ENCODE assay signal across 8 mouse cellular contexts in genomic region chr17:28799291-28800160, GRCm38 (mm10). TPM values are rescaled to one million over a fixed set of nuclear protein-coding genes. Genes with fewer than 3 reads are reported as not detected.
DNase-seq lines count a peak whose midpoint lies in the region; ATAC-seq and TF ChIP-seq lines count a peak whose summit lies in the region.

No protein-coding gene starts in this region.

- no peak for TF ChIP-seq CTCF in kidney, adult 2 months (conservative IDR thresholded peaks at IDR 0.05; ENCODE audit: insufficient read depth, insufficient read length, low read depth, low read length)

- H3K9me3 ChIP-seq in embryonic facial prominence, embryonic 10.5 days: 0 out of 2 replicates have a peak, but pooled peaks cover 6% of the 10 kb centered on the region
- no peaks in the 10 kb centered on the region for H3K9me3 ChIP-seq in hindbrain, embryonic 16.5 days (ENCODE audit: control insufficient read depth, low read length)

- no peak overlapping the region for H3K4me3 ChIP-seq in kidney, adult 2 months (ENCODE audit: insufficient read depth, low read depth, low read length)
- H3K4me3 ChIP-seq in embryonic facial prominence, embryonic 10.5 days: peak overlapping the region; percentile 88
- H3K4me3 ChIP-seq in hindbrain, embryonic 16.5 days (ENCODE audit: low read length): peak overlapping the region; percentile 81

- DNase-seq in kidney, postnatal 10 days: peak; percentile 27
- DNase-seq in kidney, adult 2 months: no peak
- no peak for DNase-seq in embryonic facial prominence, embryonic 10.5 days (ENCODE audit: low spot score)
- DNase-seq in lung, postnatal 36 days: peak; percentile 55
- DNase-seq in frontal cortex, postnatal 36 days (ENCODE audit: low spot score in 2 of 2): no peak
- DNase-seq in layer of hippocampus, postnatal 10 days (ENCODE audit: low spot score in 2 of 2): no peak
- no peak for DNase-seq in ovary, postnatal 36 days (ENCODE audit: low spot score)

- H3K9ac ChIP-seq in hindbrain, embryonic 16.5 days (ENCODE audit: low read depth, low read length): 0 out of 2 replicates have a peak overlapping the region, but pooled peaks have one; percentile 4

- no peaks in the 10 kb centered on the region for H3K36me3 ChIP-seq in kidney, adult 2 months (ENCODE audit: control insufficient read depth, insufficient read depth, low read length)
- H3K36me3 ChIP-seq in embryonic facial prominence, embryonic 10.5 days (replicated peaks): no peaks in the 10 kb centered on the region; the same call in 1 of the 2 replicates
- no peaks in the 10 kb centered on the region for H3K36me3 ChIP-seq in hindbrain, embryonic 16.5 days (ENCODE audit: control insufficient read depth, insufficient read depth, low read length)

- no peak for TF ChIP-seq POLR2A in kidney, adult 2 months (IDR thresholded peaks at IDR 0.05; ENCODE audit: low read depth, low read length)

- H3K27me3 ChIP-seq in kidney, adult 2 months (replicated peaks; ENCODE audit: control insufficient read depth, insufficient read depth, low read length): no peaks in the 10 kb centered on the region
- H3K27me3 ChIP-seq in embryonic facial prominence, embryonic 10.5 days (replicated peaks; ENCODE audit: low read depth, poor library complexity, severe bottlenecking): 0 out of 2 replicates have a peak, but pooled peaks cover 3% of the 10 kb centered on the region
- no peaks in the 10 kb centered on the region for H3K27me3 ChIP-seq in hindbrain, embryonic 16.5 days (replicated peaks; ENCODE audit: control insufficient read depth, insufficient read depth, low read length)

- 0 out of 2 replicates have a peak, but pooled peaks cover 3% of the 10 kb centered on the region for H3K4me1 ChIP-seq in kidney, adult 2 months (ENCODE audit: control insufficient read depth, insufficient read depth, low read length)
- H3K4me1 ChIP-seq in embryonic facial prominence, embryonic 10.5 days: peaks cover 36% of the 10 kb centered on the region
- peaks cover 12% of the 10 kb centered on the region for H3K4me1 ChIP-seq in hindbrain, embryonic 16.5 days (ENCODE audit: control insufficient read depth, insufficient read depth, low read depth, low read length)

- peak overlapping the region; percentile 93 for H3K4me2 ChIP-seq in hindbrain, embryonic 16.5 days (ENCODE audit: low read length)

- no peak for ATAC-seq in hindbrain, embryonic 16.5 days

- no peak overlapping the region for H3K27ac ChIP-seq in kidney, adult 2 months (ENCODE audit: insufficient read depth, low read depth, low read length)
- H3K27ac ChIP-seq in embryonic facial prominence, embryonic 10.5 days (replicated peaks): peak overlapping the region; percentile 100
- 0 out of 2 replicates have a peak overlapping the region, but pooled peaks have one; percentile 26 for H3K27ac ChIP-seq in hindbrain, embryonic 16.5 days (ENCODE audit: low read depth, low read length)

- WGBS in kidney, adult 2 months: 27% methylated on average over 14 of the region's 14 CpGs
- 27% methylated on average over 14 of the region's 14 CpGs for WGBS in embryonic facial prominence, embryonic 10.5 days
- 11% methylated on average over 14 of the region's 14 CpGs for WGBS in hindbrain, embryonic 16.5 days

RNA-seq across cellular contexts. Expression of gene Brpf3, which starts 1.4 kb away (rescaled TPM):
- 30.2 and 31.3 TPM in 2 replicates for polyA plus RNA-seq in kidney, adult 2 months (2012; rRNA removed)
- polyA plus RNA-seq in embryonic facial prominence, embryonic 10.5 days (2016; fragmentation: Nextera tagmentation; extraction: Ambion mirVana): 9.1 and 12.1 TPM in 2 replicates
- polyA plus RNA-seq in hindbrain, embryonic 16.5 days (2015; fragmentation: Nextera tagmentation; extraction: Ambion mirVana): 6.3 and 7.0 TPM in 2 replicates
- total RNA-seq in layer of hippocampus, postnatal 10 days (2021): 10 to 100 TPM; 37.2 to 37.7 TPM

RNA-seq across cellular contexts. Expression of gene Mapk13, which starts 30.4 kb away (rescaled TPM):
- polyA plus RNA-seq in kidney, adult 2 months (2012; rRNA removed): 10.5 and 10.9 TPM in 2 replicates
- polyA plus RNA-seq in embryonic facial prominence, embryonic 10.5 days (2016; fragmentation: Nextera tagmentation; extraction: Ambion mirVana): 16.5 and 19.4 TPM in 2 replicates
- polyA plus RNA-seq in hindbrain, embryonic 16.5 days (2015; fragmentation: Nextera tagmentation; extraction: Ambion mirVana): 1.2 and 2.0 TPM in 2 replicates
- 1 to 10 TPM in 1 of 2 experiments, under 1 TPM in 1; 0.96 to 2.2 TPM for total RNA-seq in layer of hippocampus, postnatal 10 days (2021)

RNA-seq across cellular contexts. Expression of gene Pnpla1, which starts 58.7 kb away (rescaled TPM):
- 0.04 TPM in 1 of 2 replicates, not detected in the other for polyA plus RNA-seq in kidney, adult 2 months (2012; rRNA removed)
- polyA plus RNA-seq in embryonic facial prominence, embryonic 10.5 days (2016; fragmentation: Nextera tagmentation; extraction: Ambion mirVana): 0.09 TPM in 1 of 2 replicates, not detected in the other
- polyA plus RNA-seq in hindbrain, embryonic 16.5 days (2015; fragmentation: Nextera tagmentation; extraction: Ambion mirVana): not detected in 2 replicates
- under 1 TPM; 0.27 to 0.46 TPM for total RNA-seq in layer of hippocampus, postnatal 10 days (2021)

Comparison
In these comparisons a context has a peak if more than half of its experiments do, and no peak if none do; other contexts are left out.
1. DNase-seq: peak in kidney, postnatal 10 days (single experiment) and lung, postnatal 36 days (single experiment); none in kidney, adult 2 months (single experiment), embryonic facial prominence, embryonic 10.5 days (single experiment), frontal cortex, postnatal 36 days (0 of 2), layer of hippocampus, postnatal 10 days (0 of 2) and ovary, postnatal 36 days (single experiment).